Mouse (Mus musculus) urinary bladder, postnatal 14 days (tissue): Measurements from ENCODE around the gene P4ha3.
A peak's percentile ranks its signal among the peaks of the same experiment; 100 is the strongest.
"Not testable (repeated sequence)": the region's sequence is repeated elsewhere in the genome, so short reads cannot be mapped to it uniquely, and the experiment has no call there.

Source experiments
- DNase-seq: peaks from one replicate; pipeline ENCODE4 v3.0.0; 2021; ENCODE audit warnings: low spot score

P4ha3 gene

DNA sequence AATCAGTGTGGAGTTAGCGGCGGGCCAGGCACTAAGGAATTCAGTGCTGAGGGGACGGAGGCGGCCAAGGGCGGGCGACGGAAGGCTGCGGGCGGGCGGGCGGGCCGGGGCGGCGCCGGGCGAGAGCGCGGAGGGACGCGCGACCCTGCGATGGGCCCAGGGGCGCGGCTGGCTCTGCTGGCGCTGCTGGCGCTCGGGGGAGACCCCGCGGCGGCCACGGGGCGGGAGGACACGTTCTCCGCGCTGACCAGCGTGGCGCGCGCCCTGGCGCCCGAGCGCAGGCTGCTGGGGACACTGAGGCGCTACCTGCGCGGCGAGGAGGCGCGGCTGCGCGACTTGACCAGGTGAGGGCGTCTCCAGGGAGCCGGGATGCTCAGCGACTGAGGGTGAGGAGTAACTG, at the start of gene P4ha3:
Gene P4ha3, plus strand, starts transcription at position 138 of the 400 bp plus-strand sequence.
- peak; percentile 22 for DNase-seq

DNA sequence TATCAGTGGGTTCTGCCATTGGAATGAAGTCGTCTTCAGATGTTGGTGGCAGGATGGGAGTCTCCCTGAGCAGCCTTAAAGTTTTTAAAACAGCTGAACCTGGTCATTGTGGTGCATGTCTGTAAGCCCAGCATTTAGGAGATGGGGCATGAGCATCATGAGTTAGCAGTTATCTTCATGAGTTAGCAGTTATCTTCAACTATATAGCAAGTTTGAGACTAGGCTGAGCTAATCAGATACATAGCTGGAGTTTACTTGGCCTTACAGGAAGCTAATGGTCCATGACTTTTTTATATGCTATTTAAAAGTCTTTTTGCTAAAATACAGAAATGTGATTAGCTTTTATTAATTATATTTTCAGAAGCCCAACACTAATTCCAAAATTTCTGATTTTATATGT, 47.0 kb upstream of the P4ha3 start:
- DNase-seq = no peak

DNA sequence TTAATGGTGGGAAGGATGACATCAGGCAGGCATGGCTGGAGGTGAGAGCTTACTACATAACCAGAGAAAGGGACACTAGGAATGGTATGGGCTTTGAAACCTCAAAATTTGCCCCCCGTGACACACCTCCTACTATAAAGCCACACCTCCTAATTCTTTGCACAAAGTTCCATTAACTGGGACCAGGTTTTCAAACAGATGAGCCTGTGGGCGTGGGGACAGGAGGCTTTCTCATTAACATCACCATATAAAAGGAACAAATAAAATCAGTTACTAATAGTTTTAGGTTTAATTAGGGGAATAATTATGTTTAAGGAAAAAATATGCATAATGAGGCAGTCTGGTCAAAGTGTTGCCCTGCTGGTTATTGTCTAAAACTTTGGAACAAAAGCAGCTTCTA, 44.7 kb upstream of the P4ha3 start:
- no peak for DNase-seq

DNA sequence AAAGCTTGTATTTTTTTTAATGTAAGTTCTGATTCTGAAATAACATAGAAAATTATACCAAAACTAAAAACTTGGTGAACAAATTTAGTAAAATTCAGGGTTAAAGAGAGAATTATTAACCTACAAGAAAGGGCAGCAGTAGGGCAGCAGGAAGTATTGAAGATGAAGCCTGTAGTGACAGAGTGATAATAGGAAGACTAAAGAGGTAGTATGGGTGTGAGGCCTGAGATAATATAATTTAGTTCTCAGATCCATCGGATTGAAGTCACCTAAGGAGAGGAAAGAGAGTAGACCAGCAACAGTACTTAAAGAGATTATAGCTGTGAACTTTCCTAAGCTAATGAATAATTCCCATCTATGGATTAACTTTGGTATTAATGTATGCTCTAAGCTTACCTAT, 42.3 kb upstream of the P4ha3 start:
- no peak for DNase-seq

DNA sequence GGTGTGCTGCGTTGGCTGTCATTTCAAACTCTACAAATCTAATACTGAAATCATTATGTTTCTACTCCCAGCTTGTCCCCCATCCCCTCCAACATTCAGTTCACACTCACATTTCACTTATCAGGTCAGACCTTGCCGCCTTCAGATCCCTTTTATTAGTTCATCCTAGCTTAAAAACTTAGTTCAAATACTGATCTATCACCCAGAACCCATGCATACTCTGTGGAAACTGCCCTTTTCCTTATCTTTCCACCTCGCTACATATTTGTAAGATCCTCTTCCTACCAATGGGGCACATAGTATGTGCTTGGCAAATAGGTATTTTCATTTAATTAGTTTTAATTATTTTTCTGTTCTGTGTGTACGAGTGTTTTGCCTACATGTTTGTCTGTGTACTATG, 41.1 kb upstream of the P4ha3 start:
- DNase-seq = no peak

DNA sequence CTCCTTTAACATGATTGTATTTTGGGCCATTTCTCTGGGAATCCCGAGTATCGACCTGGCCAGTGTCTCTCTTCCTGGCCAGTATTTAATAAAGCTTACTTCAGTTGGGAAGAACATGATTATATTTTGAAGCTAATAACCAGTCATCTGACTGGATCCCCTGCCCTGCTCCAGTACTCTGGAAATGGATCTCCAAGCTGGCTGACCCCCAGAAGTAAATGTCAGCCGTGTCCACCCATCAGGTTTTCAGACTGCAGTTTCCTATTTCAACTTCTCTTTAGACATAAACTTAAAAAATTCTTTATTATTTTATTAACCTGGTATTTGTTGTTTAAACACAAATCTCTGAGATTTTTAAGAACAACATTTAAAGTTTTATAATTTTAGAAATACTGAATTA, 40.1 kb upstream of the P4ha3 start:
- DNase-seq = no peak

DNA sequence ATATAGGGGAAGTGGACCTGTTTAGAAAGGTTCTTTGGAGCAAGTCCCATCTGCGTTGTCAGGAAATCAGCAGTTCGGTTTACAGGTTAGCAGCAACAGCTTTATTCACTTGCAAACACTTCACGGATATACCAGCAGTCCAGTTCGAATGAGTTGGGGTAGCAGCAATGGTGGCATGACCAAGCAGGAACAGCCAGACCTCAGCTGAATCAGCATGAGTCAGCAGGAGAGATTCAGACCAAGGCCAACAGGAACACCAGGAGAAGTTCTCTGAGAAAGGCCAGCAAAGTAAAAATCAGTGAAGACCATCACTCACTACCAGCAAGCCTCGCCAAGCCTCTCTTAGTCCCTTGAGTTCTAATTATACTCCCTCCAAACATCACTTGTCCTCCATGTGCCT, 34.7 kb upstream of the P4ha3 start:
- DNase-seq = no peak

DNA sequence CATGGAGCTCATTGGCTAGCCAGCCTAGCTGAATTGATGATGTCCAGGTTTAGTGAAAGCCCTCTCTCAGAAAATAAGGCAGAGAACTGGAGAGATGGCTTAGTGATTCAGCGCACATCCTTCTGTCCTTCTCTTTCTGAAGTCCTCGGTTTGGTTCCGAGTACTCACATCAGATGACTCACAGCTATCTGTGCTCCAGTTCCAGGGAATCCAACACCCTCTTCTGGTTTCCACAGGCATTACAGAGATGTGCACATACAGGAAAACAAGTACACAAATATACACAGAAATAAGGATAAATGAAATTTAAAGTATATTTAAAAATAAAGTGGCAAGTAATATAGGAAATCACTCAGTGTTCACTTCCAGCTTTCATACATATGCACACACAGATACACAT, 23.0 kb upstream of the P4ha3 start:
- no peak for DNase-seq

DNA sequence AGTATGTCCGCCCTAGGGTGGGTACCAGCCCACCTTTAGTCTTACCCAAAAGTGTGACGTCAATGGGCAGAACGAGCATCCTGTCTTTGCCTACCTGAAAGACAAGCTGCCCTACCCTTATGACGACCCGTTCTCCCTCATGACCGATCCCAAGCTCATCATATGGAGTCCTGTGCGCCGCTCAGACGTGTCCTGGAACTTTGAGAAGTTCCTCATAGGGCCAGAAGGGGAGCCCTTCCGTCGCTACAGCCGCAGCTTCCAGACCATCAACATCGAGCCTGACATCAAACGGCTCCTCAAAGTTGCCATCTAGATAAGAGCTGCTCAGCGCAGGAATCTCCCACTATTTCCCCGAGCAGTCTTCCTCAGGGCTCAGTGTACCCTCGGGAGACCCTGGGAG, 20.4 kb upstream of the P4ha3 start:
- DNase-seq = not testable (repeated sequence)

DNA sequence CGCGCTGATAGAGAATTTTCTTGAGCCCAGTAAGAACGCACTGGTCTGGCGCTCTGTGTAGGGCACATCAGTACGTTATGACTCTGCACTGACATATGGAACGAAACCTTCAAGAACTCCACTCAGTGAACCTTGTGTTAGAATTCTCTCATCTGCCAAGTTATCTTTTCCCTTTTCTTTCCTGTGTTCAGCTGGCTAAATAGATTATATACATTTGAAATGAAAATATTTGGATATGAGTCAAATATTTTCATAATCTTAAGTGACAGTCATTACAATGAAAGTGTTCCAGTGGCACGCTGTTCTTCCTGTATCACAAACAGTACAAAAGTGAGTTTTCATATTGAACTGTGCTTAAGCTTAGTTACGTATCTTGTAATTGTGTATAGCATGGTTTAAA, 13.0 kb upstream of the P4ha3 start:
- no peak for DNase-seq

DNA sequence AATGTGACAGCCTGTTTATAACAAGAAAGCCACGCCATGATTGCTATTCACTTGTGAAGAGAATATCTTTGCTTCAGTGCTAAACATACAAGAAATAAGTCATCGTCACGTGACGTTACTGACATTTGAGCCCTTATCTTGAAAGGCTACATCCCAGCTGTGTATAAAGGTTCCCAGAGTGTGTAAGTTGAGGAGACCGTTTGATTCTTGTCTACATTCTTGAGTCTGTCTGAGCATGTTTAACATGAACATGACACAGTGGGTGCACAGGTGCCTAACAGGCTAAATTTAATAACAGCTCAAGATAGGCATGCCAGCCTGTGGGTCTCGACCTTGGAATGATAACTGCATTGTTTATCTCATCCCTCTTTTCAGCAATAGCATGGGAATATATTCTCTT, 10.8 kb upstream of the P4ha3 start:
- DNase-seq = no peak

DNA sequence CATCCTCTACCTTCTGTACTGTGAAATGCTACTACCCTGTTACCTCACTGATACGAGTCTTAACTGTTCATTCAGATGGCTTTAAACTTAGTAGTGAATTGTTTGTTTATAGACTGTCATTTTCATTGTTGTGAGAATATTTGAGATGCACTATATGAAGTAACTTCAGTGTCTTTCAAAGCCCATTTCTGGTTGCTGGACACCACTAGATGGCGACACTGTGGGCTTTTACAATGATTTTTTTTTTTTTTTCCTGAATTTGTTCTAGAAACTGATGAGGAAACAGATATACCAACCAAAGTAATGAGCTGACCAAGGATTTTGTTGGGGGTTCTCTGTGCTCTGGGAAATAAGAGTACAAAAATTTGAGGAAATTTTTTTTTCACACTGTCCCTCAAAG, 8.9 kb upstream of the P4ha3 start:
- no peak for DNase-seq

DNA sequence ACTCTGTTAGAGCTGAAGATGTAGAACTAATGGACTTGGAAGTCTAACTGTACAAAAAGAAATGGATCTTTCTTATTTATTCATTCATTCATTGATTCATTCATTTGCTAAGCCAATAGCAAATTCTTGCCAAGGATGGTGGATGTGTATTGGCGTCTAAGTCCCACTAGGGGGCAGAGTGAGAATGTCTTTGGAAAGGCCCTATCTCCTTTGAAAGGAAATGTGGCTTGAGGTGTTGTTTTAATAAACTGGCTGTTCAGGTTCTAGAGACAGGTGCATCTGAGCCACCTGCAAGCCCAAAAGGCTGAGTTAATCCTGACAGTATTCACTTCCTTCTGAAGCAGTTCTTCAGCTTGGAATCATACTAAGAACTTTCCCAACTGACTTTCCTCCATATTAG, 5.5 kb upstream of the P4ha3 start:
- peak; percentile 50 for DNase-seq

DNA sequence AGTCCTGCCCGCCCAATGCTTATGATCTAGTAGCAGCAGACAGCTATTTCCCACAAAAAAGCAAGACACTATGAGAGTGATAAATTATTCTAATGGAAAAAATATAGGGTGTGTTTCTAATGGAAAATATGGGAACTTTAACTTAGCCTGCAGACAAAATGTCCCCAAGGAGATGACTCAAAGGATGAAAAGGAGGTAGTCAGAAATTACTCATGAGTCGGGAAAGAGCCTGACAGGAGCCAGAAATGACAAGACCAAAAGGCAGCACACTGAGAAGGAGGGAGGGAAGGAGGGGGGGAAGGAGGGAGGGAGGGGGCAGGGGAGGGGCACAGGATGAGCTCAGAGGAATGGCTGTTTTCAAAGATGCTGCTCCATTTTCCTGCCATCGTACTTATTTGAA, 3.7 kb upstream of the P4ha3 start:
- DNase-seq = no peak

DNA sequence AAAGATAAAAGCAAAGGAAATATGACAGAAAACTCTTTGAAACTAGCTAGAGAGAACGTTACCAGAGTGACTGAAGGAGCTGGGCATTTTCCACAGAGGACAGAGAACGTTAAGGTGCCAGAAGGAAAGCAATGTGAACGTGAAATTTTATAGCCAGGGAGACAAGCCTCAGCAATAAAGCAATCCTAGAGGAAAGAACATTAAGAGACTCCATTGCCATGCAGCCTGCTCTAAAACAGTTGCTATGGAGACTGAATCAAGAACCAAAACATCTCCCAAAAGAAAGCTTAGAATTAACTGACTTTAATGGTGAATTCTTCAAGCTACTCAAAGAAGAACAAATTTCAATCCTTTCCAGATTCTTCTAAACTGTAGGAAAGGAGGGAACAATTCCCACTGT, 2.0 kb upstream of the P4ha3 start:
- DNase-seq = no peak

DNA sequence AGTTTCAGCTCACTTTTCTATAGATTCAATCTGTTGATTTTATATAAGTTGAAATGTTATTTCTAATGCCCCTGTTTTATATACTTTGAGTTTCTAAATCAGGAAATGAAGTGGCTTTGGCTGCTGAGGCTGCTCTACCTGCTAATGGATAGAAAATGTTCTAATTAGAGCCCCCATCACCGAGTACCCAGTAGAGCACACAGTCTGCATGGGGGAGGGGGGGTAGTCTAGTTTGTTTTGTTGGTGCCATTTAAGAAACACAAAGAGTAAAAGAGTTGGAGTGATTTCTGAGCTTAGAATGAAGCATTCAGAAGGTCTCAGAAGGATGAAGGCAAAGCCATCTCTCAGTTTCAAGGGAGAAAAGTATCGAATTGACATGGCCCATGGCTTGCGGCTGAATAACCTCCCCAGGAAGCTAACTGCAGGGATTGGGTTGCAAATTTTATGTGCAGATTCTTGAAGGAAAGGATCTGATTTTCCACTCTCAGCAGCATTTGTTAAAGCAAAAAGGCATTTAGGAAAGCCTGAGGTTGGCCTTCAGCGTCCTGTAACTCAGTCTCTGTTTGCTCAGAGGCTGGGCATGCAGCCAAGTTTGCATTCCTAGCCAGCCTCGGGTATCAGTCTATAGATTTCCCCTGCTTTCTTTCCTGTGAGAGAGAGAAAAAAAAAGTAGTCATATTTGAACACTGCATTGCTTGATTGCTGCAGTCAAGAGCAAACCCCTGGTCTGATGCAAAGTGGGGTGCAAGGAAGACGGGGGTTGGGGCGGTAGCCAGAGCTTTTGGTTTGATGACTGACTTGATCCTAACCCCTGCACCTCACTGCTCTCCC, 2.6 kb downstream of the P4ha3 start:
- DNase-seq = peak; percentile 84

DNA sequence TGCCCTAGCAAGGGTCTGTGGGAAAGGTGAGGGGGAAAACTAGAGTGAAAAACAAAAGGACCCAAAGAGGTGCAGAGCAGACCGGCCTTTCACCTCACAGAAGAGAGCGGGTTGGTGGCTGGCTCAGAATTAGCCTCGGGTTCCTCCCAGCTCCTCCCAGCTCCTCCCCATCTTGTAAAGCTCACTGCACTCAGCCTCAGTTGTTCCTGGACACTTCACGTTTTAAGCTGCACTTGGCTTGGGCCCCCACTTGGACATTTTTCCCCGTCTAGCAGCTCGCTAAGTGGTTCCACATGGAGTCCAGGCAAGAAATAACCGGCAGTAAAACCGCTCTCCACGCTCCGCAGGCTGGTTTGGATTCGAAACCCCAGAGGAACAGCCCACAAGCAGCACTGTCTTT, 3.3 kb downstream of the P4ha3 start:
- peak; percentile 49 for DNase-seq

DNA sequence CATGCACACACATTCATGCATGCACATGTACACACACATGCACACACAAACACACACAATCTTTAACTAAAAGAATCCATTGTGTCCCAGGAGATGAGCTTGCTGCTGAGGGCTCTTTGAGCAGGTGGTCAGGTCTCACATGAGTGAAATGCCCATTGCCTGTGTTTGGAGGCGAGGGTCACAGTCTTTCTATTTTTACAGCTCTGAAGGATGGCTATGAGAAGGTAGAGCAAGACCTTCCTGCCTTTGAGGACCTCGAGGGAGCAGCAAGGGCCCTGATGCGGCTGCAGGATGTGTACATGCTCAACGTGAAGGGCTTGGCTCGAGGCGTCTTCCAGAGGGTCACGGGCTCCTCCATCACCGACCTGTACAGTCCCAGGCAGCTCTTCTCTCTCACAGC, 8.2 kb downstream of the P4ha3 start:
- DNase-seq = no peak

DNA sequence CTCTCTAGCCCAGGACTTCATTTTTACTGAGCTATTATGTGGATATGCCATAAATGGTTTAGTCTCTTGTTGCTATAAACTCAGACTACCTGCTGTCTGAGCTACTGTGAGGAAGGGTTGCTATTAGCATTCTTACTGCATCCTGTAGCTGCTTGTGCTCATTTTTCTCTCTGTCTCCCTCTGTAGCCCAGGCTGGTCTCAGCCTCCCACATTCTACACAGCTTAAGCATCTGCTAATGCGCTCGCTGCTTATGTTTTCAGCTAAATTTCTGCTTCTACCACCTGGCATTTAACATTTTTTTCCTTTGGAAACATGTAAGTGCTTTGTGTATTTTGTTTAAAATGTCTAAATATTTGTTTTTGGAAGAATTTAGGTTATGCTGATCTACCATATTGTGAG, 10.4 kb downstream of the P4ha3 start:
- DNase-seq = no peak

DNA sequence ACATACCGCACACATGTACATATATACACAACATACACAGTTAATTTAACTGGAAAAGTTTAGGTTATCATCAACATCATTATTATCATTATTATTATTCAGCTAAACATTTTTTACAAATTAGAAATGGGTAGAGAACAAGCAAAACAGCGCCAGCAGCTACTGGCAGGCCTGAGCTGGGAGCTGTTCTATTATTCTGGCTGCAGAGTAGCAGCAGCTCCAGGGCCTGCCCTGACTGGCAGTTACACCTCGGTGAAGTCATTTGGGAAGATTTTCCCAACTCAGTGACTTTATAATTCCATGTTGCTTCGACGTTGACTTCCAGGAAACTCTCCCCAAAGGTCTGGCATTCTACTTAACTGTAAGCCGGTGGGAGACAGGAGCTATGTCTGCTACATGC, 11.4 kb downstream of the P4ha3 start:
- DNase-seq = no peak

DNA sequence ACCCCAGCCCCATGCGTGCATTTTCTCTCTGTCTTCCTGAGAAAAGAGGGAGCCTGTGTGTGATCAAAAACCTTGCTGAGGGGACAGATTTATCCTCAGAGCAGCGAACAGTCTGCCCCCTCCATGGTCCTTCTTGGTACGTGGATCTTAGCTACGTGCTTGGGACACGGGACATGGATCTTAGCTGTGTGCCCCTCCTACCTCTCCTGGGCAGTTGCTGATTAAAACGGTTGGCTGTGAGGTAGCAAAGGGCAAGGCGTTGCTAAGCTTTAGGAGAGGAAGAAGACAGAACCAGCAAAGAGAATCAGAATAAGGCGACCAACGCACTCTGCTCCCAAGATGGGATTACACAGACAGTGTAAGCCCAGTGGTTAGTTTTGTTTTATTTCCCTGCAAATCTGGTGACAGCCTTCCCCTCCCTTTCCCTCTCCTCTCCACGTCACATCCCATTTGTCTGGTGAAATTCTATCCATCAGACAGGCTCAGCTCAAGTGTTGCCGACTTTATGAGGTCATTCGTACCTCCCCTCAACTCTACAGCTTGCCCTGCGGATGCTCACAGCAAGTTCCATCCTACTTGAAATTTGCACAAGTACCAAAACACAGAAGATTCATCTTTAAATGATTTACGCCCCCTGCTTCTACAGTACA, 13.7 kb downstream of the P4ha3 start:
- no peak for DNase-seq

DNA sequence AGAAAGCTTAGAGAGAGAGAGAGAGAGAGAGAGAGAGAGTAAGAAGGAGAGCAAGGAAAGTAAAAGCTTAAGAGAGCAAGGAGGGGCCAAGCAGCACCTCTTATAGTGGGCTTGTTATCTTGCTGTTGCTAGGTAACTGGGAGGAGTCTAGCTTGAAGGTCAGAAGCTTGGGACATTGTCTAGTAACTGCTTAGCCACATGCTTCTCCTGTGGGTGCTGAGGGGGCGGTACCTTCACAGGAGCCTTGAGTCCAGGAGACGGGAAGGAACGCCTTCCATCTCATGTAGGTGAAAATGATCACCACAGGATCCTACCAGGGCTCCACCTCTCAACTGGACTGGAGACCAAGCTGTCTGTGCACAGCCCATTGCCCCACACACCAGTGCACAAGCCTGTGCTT, 16.1 kb downstream of the P4ha3 start:
- DNase-seq = no peak

DNA sequence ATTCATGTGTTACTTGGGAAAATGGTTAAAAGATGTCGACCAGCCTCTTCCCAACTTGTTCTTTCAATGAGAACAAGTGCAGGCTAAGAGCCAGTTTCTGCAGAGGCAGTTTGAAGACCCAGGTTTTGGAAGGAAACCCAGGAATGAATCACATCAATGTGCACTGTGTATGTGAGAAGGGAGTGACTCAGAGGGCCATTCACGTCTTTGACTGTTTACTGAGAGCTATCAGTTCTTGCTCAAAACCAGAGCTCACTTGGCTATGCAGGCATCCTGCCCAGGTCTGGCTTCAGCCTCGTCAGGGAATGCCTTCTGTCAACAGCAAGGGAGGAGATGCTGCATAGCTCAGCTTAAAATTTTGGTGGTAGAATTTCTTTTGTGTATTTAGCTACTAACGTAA, 17.0 kb downstream of the P4ha3 start:
- DNase-seq = peak; percentile 76

DNA sequence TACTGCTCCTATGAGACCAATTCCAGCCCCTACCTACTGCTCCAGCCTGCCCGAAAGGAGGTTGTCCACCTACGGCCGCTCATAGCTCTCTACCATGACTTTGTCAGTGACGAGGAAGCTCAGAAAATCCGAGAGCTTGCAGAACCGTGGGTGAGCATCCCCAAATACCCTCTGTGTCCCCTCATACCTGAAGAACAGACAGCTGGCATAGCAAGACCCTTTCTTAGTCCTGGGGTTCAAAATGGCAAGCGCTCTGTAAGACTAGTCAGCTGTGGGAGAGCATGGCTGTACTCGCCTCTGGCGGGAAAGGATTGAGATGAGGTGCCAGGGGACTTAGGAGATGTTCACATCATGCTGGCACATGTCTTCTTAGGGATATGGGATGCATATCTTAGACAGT, 20.6 kb downstream of the P4ha3 start:
- no peak for DNase-seq
